Mouse (Mus musculus): ENCODE measurements around the gene Krt24. TPM values are rescaled to one million over a fixed set of nuclear protein-coding genes. Genes with fewer than 3 reads are reported as not detected.

Gene Krt24
- not detected in 2 replicates for polyA plus RNA-seq (2016; fragmentation: Nextera tagmentation; extraction: Ambion mirVana)

DNA sequence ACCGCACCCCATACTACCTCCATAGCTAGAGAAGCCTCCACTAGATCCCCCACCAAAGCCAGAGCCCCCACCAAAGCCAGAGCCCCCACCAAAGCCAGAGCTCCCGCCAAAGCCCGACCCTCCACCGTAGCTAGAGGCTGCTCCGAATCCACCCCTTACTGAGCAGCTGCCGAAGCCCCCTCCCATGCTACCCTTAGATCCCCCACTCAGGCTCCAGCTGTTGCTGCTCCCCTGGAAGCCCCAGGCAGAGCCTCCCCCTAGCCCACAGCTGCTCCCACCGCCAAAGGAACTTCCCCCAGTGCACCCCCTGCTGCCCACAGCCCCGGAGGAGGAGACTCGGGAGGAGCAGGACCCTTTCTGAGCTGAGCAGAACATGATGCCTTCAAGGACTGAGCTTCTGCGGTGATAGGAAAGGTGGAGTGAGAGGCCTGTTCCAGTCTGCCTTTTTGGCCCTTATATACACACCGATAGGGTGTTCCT lies at the start of gene Krt24:
TSS of gene Krt24 (minus strand) at position 430 of the 480 bp plus-strand sequence.
- ATAC-seq (ENCODE audit: low FRiP score), result no peak
- H3K4me2 ChIP-seq (replicated peaks), result no peak within 1 kb of the TSS
- no peak within 1 kb of the TSS for H3K9ac ChIP-seq
- WGBS, result 45% methylated on average over 11 of the region's 11 CpGs
- H3K4me3 ChIP-seq, result no peak within 1 kb of the TSS
- no peaks in the 10 kb centered on the region for H3K27me3 ChIP-seq
- no peaks in the 10 kb centered on the region for H3K9me3 ChIP-seq (replicated peaks)
- no peak within 1 kb of the TSS for H3K27ac ChIP-seq
- H3K36me3 ChIP-seq, result no peaks in the 10 kb centered on the region
- H3K4me1 ChIP-seq, result no peaks in the 10 kb centered on the region

DNA sequence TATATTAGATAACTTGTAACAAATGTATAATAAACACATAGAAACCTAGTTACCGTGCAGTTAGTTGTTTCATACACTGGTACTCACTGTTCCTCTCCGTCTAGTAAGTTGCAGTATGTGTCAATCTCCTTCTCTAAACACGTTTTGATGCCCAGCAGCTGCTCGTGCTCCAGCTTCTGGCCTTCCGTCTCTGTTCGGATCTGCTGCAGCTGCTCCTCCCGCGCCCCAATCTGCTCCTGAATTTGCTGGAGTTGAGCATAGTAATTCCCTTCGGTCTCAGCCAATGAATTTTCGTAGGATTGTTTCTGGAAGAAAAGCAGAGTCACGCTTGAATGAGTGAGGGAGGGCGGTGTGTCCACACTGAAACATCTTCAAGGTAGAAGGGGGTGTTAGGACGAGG lies 48.4 kb upstream of the Krt24 start:
- ATAC-seq (ENCODE audit: low FRiP score), result no peak
- Histone ChIP-seq H3K9ac (no peak overlapping the region), H3K27ac (no peak overlapping the region), H3K4me1 (no peaks in the 10 kb centered on the region), H3K27me3 (no peaks in the 10 kb centered on the region), H3K36me3 (no peaks in the 10 kb centered on the region), H3K4me3 (no peak overlapping the region), H3K4me2 (replicated peaks) (no peak overlapping the region), H3K9me3 (replicated peaks) (no peaks in the 10 kb centered on the region)
- 56% methylated on average over 13 of the region's 13 CpGs for WGBS

DNA sequence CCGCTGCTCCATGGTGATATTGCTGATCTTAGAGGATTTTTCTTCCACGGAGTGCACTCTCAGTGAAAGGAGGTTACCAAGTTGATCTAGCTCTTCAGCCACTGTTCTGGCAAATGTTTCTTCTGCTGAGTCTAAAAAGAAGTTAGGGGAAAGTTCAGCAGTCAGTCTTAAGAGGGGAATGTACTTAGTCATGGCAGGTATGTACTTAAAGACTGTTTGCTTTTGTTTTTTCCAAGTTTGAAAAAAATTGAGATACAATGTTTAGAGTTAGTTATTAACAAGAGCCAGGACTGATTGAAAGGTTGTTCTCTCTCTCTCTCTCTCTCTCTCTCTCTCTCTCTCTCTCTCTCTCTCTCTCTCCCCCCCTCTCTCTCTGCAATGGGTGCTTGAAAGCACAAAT lies 44.6 kb upstream of the Krt24 start:
- Histone ChIP-seq H3K9me3 (replicated peaks) (no peaks in the 10 kb centered on the region), H3K27me3 (no peaks in the 10 kb centered on the region), H3K4me1 (0 out of 2 replicates have a peak, but pooled peaks cover 3% of the 10 kb centered on the region), H3K4me2 (replicated peaks) (no peak overlapping the region), H3K27ac (no peak overlapping the region), H3K9ac (no peak overlapping the region), H3K36me3 (no peaks in the 10 kb centered on the region), H3K4me3 (no peak overlapping the region)
- WGBS, result 61% methylated on average over 2 of the region's 2 CpGs
- no peak for ATAC-seq (ENCODE audit: low FRiP score)

DNA sequence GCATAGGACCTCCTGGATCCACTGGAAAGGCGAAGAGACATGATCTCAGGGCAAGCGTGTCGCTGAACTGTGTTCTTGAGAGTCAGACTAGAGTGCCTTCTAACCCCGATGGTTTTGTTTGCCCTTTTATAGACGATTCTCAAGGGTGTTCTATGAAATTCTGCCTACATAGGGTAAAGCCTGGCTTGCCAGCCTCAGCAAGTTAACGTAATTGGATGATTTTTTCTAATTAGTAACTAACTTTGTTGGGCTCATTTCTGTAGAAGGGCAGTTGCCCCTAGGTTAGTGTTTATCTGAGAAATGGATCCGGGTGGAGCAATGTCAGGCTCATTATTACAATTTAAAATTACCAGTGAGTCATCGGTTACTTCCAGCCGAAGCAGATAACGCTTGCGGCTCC lies 37.8 kb upstream of the Krt24 start, which contains the start of gene Krt25:
TSS of gene Krt25 (minus strand) at position 101 of the 400 bp plus-strand sequence.
- Histone ChIP-seq H3K27me3 (no peaks in the 10 kb centered on the region), H3K9me3 (replicated peaks) (no peaks in the 10 kb centered on the region), H3K36me3 (no peaks in the 10 kb centered on the region), H3K4me2 (replicated peaks) (no peak within 1 kb of the TSS), H3K4me1 (0 out of 2 replicates have a peak, but pooled peaks cover 3% of the 10 kb centered on the region), H3K9ac (no peak within 1 kb of the TSS), H3K4me3 (no peak within 1 kb of the TSS), H3K27ac (no peak within 1 kb of the TSS)
- no peak for ATAC-seq (ENCODE audit: low FRiP score)
- 94% methylated on average over 11 of the region's 11 CpGs for WGBS

DNA sequence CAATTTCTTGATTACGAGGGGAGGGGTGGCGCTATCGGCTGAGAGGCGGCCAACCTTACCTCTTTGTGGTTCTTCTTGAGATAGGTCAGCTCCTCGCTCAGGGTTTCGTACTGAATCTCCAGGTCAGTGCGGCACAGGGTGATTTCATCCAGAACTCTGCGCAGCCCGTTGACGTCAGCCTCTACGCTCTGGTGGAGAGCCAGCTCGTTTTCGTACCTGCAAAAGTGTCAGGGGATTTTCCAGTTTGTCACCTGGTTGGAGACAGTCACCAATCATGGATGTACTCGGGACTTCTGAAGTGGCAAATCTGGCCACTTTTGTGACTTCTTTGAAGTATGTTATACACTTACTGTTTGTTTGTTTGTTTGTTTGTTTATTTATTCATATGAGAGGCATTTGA lies 36.0 kb upstream of the Krt24 start:
- Histone ChIP-seq H3K27ac (no peak overlapping the region), H3K9ac (no peak overlapping the region), H3K27me3 (no peaks in the 10 kb centered on the region), H3K9me3 (replicated peaks) (no peaks in the 10 kb centered on the region), H3K4me3 (no peak overlapping the region), H3K36me3 (no peaks in the 10 kb centered on the region), H3K4me1 (0 out of 2 replicates have a peak, but pooled peaks cover 4% of the 10 kb centered on the region), H3K4me2 (replicated peaks) (no peak overlapping the region)
- WGBS, result 88% methylated on average over 14 of the region's 14 CpGs
- no peak for ATAC-seq (ENCODE audit: low FRiP score)

DNA sequence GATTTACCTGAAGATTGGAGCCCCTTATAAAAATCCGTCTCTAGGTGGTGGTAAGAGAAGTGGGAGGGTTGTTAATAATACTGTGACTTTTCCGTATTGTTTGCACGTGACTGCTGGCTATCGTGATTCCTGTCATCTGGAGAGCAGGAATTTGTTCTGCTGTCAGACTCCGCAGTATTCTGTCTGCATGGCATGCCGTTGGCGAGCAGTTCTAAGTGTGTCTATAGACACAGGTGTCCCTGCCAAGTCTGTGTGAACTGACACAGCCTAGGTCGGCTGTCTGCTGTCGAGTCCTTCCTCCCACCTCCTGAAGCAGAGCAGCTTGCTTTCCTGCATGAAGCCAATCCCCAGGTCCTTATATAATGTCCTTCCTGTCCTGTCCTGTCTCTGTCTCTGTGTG lies 34.1 kb upstream of the Krt24 start:
- H3K9ac ChIP-seq, result no peak overlapping the region
- H3K4me2 ChIP-seq (replicated peaks), result no peak overlapping the region
- no peak for ATAC-seq (ENCODE audit: low FRiP score)
- no peaks in the 10 kb centered on the region for H3K36me3 ChIP-seq
- no peak overlapping the region for H3K27ac ChIP-seq
- H3K27me3 ChIP-seq, result no peaks in the 10 kb centered on the region
- H3K4me1 ChIP-seq, result 0 out of 2 replicates have a peak, but pooled peaks cover 4% of the 10 kb centered on the region
- H3K9me3 ChIP-seq (replicated peaks), result no peaks in the 10 kb centered on the region
- WGBS, result 77% methylated on average over 9 of the region's 9 CpGs
- H3K4me3 ChIP-seq, result no peak overlapping the region

DNA sequence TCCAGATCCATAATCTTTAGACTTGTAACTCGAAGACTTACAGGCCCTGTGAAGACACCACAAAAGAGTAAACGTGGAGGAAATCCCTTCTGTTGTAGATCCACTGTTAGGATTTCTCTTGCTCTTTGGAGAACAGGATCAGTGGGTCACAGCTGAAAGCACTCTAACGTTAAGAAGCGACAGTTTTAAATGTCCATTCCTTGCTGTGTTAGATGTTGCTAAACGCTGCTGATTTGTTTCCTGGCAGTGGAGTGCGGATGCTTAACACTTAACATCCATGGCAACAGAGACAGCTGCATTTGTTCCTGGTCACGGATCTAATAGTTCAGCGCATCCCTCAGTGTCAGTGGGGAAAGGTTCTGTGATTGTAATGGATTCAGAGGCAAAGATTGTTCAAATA lies 31.5 kb upstream of the Krt24 start:
- 54% methylated on average over 8 of the region's 8 CpGs for WGBS

DNA sequence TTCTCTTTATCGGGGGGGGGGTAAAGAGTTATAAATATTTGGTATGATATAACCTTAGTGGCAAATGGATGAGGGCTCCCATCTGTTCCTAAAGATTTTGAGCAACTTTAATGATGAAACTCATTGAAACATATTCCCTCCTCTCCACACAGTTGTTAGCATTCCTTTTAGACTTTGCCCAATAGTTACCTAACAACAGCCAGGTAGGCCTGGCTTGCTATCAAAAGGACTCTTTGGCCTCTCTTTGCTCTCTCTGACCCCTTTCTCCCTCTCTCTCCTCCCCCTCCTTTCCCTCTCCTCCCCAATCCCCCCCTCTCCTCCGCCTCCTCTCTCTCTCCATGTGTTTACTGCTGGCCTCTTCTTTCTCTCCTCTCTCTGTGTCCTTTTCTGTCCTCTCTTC lies 29.5 kb upstream of the Krt24 start:
- no peaks in the 10 kb centered on the region for H3K9me3 ChIP-seq (replicated peaks)
- no peak overlapping the region for H3K9ac ChIP-seq

More for the DNA sequence above, 31.5 kb upstream of the Krt24 start:
- H3K4me2 ChIP-seq (replicated peaks), result no peak overlapping the region
- H3K36me3 ChIP-seq, result no peaks in the 10 kb centered on the region
- no peak for ATAC-seq (ENCODE audit: low FRiP score)
- H3K4me3 ChIP-seq, result no peak overlapping the region
- H3K27ac ChIP-seq, result no peak overlapping the region
- no peaks in the 10 kb centered on the region for H3K27me3 ChIP-seq
- no peak overlapping the region for H3K9ac ChIP-seq
- 0 out of 2 replicates have a peak, but pooled peaks cover 4% of the 10 kb centered on the region for H3K4me1 ChIP-seq
- no peaks in the 10 kb centered on the region for H3K9me3 ChIP-seq (replicated peaks)

DNA sequence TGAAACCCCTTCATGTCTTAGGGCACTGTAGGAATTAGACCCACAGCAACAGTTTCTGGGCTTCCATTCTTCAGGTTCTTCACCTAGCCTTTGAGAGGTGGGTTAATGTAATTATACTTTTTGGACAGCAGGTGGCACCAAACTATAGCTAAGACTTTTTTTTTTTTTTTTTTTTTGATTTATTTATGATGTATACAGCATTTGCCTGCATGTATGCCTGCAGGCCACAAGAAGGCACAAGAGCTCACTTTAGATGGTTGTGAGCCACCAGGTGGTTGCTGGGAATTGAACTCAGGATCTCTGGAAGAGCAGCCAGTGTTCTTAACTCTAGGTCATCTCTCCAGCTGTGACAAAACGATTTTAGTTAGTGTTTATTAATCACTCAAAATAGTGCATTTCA lies 25.8 kb upstream of the Krt24 start:
- Histone ChIP-seq H3K9ac (no peak overlapping the region), H3K9me3 (replicated peaks) (no peaks in the 10 kb centered on the region), H3K36me3 (no peaks in the 10 kb centered on the region), H3K4me1 (no peaks in the 10 kb centered on the region), H3K27ac (no peak overlapping the region), H3K27me3 (no peaks in the 10 kb centered on the region), H3K4me3 (no peak overlapping the region), H3K4me2 (replicated peaks) (no peak overlapping the region)
- 98% methylated on average over 1 of the region's 1 CpGs for whole genome bisulfite sequencing
- no peak for ATAC-seq (ENCODE audit: low FRiP score)

More for the DNA sequence above, 29.5 kb upstream of the Krt24 start:
- H3K27me3 ChIP-seq, result no peaks in the 10 kb centered on the region
- H3K4me1 ChIP-seq, result 0 out of 2 replicates have a peak, but pooled peaks cover 4% of the 10 kb centered on the region
- ATAC-seq (ENCODE audit: low FRiP score), result no peak
- no peak overlapping the region for H3K4me2 ChIP-seq (replicated peaks)
- no peaks in the 10 kb centered on the region for H3K36me3 ChIP-seq
- no peak overlapping the region for H3K27ac ChIP-seq
- no peak overlapping the region for H3K4me3 ChIP-seq
- 83% methylated on average over 2 of the region's 2 CpGs for WGBS

DNA sequence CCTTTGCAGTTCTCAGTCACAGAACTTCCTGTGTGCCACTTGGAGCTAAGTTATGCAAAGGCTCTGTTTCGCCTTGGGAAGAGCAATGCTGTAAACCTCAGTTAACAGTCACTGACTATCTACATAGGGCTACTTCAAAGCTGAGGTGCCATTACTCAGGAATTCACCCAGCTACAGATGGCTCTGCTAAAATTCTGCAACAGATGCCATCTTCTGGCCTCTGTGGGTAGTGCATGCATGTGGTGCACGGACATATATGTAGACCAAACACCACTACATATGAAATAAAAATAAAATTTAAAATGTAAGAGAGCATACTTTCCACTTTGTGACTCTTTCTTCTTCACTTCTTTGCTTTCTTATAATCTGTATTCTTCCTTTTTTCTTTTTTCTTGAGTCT lies 22.5 kb upstream of the Krt24 start:
- Histone ChIP-seq H3K4me1 (no peaks in the 10 kb centered on the region), H3K4me3 (no peak overlapping the region), H3K36me3 (no peaks in the 10 kb centered on the region), H3K9me3 (replicated peaks) (no peaks in the 10 kb centered on the region), H3K27me3 (no peaks in the 10 kb centered on the region), H3K27ac (no peak overlapping the region), H3K4me2 (replicated peaks) (no peak overlapping the region), H3K9ac (no peak overlapping the region)
- no peak for ATAC-seq (ENCODE audit: low FRiP score)
- 35% methylated on average over 2 of the region's 2 CpGs for WGBS

DNA sequence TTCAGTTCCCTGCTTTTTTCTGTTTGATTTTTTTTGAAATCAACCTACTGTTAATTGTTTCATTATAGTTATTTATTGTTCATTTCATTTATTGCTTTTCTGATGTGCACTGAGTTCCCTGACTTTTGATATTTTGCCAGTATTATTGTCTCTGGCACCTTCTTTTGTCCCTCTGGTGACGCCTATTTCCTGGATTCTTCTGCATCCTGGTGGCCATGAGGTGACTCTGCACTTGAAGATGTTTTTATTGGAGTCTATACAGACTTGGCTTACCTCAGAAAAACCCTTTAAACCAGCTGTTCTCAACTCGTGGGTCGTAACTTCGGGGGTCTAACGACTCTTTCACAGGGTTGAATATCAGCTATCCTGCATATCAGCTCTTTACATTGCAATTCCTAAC lies 10.0 kb upstream of the Krt24 start:
- no peak overlapping the region for H3K4me2 ChIP-seq (replicated peaks)
- H3K36me3 ChIP-seq, result no peaks in the 10 kb centered on the region
- 71% methylated on average over 5 of the region's 5 CpGs for WGBS
- H3K9me3 ChIP-seq (replicated peaks), result no peaks in the 10 kb centered on the region
- no peaks in the 10 kb centered on the region; the same call in 1 of the 2 replicates for H3K27me3 ChIP-seq
- H3K9ac ChIP-seq, result no peak overlapping the region
- ATAC-seq (ENCODE audit: low FRiP score), result no peak
- H3K4me1 ChIP-seq, result no peaks in the 10 kb centered on the region
- no peak overlapping the region for H3K4me3 ChIP-seq
- H3K27ac ChIP-seq, result no peak overlapping the region

DNA sequence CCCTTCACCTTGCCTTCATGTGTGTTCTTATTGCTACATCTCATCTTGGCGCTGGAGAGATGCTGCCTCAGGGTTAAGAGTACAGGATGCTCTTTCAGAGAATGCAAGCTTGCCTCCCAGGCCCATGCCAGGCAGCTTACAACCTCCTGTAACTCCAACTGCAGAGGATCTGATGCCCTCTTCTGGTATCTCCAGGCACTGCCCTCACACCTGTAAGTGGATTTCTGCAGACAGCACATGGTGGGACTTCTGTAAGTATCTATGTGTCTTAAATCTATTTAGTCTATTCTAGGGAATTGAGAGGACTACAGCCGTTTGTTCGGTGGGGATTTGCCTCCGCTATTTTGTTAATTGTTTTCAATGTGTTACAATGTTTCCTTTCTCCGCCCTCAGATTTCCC lies 7.8 kb upstream of the Krt24 start:
- H3K4me2 ChIP-seq (replicated peaks), result no peak overlapping the region
- no peak overlapping the region for H3K27ac ChIP-seq
- H3K9me3 ChIP-seq (replicated peaks), result no peaks in the 10 kb centered on the region
- WGBS, result 62% methylated on average over 5 of the region's 5 CpGs
- ATAC-seq (ENCODE audit: low FRiP score), result no peak
- no peaks in the 10 kb centered on the region; the same call in 1 of the 2 replicates for H3K27me3 ChIP-seq
- H3K9ac ChIP-seq, result no peak overlapping the region
- H3K4me1 ChIP-seq, result no peaks in the 10 kb centered on the region
- no peaks in the 10 kb centered on the region for H3K36me3 ChIP-seq
- no peak overlapping the region for H3K4me3 ChIP-seq

DNA sequence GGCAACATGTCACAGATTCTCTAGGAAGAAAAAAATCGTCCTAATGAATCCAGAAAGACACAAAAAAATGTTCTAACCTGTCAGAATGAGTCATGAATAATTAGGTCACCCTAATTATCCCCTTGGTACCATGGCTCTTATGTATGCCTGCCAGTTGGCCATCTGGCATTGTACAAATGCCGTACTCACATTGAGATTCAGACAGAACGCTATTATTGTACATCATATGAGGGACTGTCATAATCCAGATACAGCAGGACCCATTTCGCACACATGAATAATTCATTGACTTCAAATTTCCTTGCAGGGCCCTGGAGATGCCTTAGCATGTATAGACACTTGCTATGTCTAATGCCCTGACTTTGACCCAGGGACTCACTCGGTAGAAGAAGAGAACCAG lies 1.1 kb downstream of the Krt24 start:
- H3K36me3 ChIP-seq, result no peaks in the 10 kb centered on the region
- no peak for ATAC-seq (ENCODE audit: low FRiP score)
- H3K4me3 ChIP-seq, result no peak overlapping the region
- H3K4me1 ChIP-seq, result no peaks in the 10 kb centered on the region
- WGBS, result 77% methylated on average over 5 of the region's 5 CpGs
- no peaks in the 10 kb centered on the region for H3K9me3 ChIP-seq (replicated peaks)
- no peaks in the 10 kb centered on the region for H3K27me3 ChIP-seq
- no peak overlapping the region for H3K27ac ChIP-seq
- no peak overlapping the region for H3K9ac ChIP-seq
- H3K4me2 ChIP-seq (replicated peaks), result no peak overlapping the region
